Mouse (Mus musculus) megakaryocyte, embryonic 14.5 days (primary cell): ENCODE measurements around the gene Ift43.

Experiments used
- FLI1 ChIP-seq: IDR thresholded peaks from 2 replicates; pipeline ENCODE4 v1.6.1; 2012; ENCODE audit warnings: low read length, inconsistent platforms, mixed read lengths
- GATA1 ChIP-seq: IDR thresholded peaks from 3 replicates; pipeline ENCODE4 v1.6.1; 2012; ENCODE audit warnings: mixed read lengths, low read length, inconsistent platforms, borderline replicate concordance

GRCm38 (mm10) chr12:86146246-86146645 is 63.9 kb downstream of the Ift43 start:
- TF ChIP-seq GATA1 (no peak), FLI1 (no peak)
